In genomic region chr5:109691205-109691965, GRCm38 (mm10) we compare ENCODE assay signal across 7 mouse cellular contexts. TPM values are rescaled to one million over a fixed set of nuclear protein-coding genes. Genes with fewer than 3 reads are reported as not detected.
ATAC-seq and TF ChIP-seq lines count a peak whose summit lies in the region.
"Not testable (repeated sequence)": the region's sequence is repeated elsewhere in the genome, so short reads cannot be mapped to it uniquely, and the experiment has no call there.

No protein-coding gene starts in this region.

- H3K4me1 ChIP-seq in bone marrow macrophage, adult 2 months (ENCODE audit: control insufficient read depth, insufficient read depth, low read length); forebrain, embryonic 12.5 days; heart, embryonic 15.5 days (replicated peaks); intestine, embryonic 16.5 days (ENCODE audit: control insufficient read depth, insufficient read depth, low read length); limb, embryonic 15.5 days; megakaryocyte, embryonic 14.5 days; olfactory bulb, adult 2 months (ENCODE audit: control insufficient read depth, insufficient read depth, low read length): not testable (repeated sequence)

- H3K9me3 ChIP-seq in forebrain, embryonic 12.5 days; heart, embryonic 15.5 days (replicated peaks); intestine, embryonic 16.5 days (ENCODE audit: control insufficient read depth, low read length); limb, embryonic 15.5 days; megakaryocyte, embryonic 14.5 days: not testable (repeated sequence)

- H3K27ac ChIP-seq in bone marrow macrophage, adult 2 months (ENCODE audit: insufficient read depth, low read depth, low read length); forebrain, embryonic 12.5 days; heart, embryonic 15.5 days; intestine, embryonic 16.5 days (ENCODE audit: low read length); limb, embryonic 15.5 days: not testable (repeated sequence)
- peak overlapping the region; percentile 42; the same call in 1 of the 2 replicates for H3K27ac ChIP-seq in olfactory bulb, adult 2 months (ENCODE audit: insufficient read depth, low read depth, low read length)

- H3K36me3 ChIP-seq in forebrain, embryonic 12.5 days (replicated peaks); heart, embryonic 15.5 days; intestine, embryonic 16.5 days (ENCODE audit: control insufficient read depth, insufficient read depth, low read length); limb, embryonic 15.5 days; megakaryocyte, embryonic 14.5 days (replicated peaks; ENCODE audit: low read length): not testable (repeated sequence)

- not testable (repeated sequence) for ATAC-seq in forebrain, embryonic 12.5 days (ENCODE audit: low FRiP score); heart, embryonic 15.5 days (replicated peaks; ENCODE audit: insufficient number of reproducible peaks, insufficient read depth, low FRiP score, low read depth); limb, embryonic 15.5 days (ENCODE audit: insufficient number of reproducible peaks, low FRiP score, low TSS enrichment, low read depth)
- ATAC-seq in intestine, embryonic 16.5 days, result peak; percentile 67

- 60% methylated on average over 5 of the region's 5 CpGs for WGBS in forebrain, embryonic 12.5 days
- 60% methylated on average over 5 of the region's 5 CpGs for WGBS in heart, embryonic 15.5 days
- 53% methylated on average over 5 of the region's 5 CpGs for WGBS in intestine, embryonic 16.5 days
- WGBS in limb, embryonic 15.5 days, result 62% methylated on average over 5 of the region's 5 CpGs
- WGBS in olfactory bulb, adult 2 months, result 64% methylated on average over 5 of the region's 5 CpGs

- not testable (repeated sequence) for TF ChIP-seq CTCF in bone marrow macrophage, adult 2 months (IDR thresholded peaks at IDR 0.05; ENCODE audit: low read depth, low read length); olfactory bulb, adult 2 months (IDR thresholded peaks at IDR 0.05; ENCODE audit: insufficient read depth, low read depth, low read length)

- H3K4me2 ChIP-seq in forebrain, embryonic 12.5 days, result peak overlapping the region; percentile 65
- H3K4me2 ChIP-seq in heart, embryonic 15.5 days, result peak overlapping the region; percentile 87
- 0 out of 2 replicates have a peak overlapping the region, but pooled peaks have one; percentile 27 for H3K4me2 ChIP-seq in intestine, embryonic 16.5 days (ENCODE audit: low read depth, low read length)
- peak overlapping the region; percentile 72 for H3K4me2 ChIP-seq in limb, embryonic 15.5 days

- H3K4me3 ChIP-seq in bone marrow macrophage, adult 2 months (ENCODE audit: insufficient read depth, low read length), result peak overlapping the region; percentile 90
- H3K4me3 ChIP-seq in forebrain, embryonic 12.5 days (replicated peaks), result peak overlapping the region; percentile 58
- H3K4me3 ChIP-seq in heart, embryonic 15.5 days, result peak overlapping the region; percentile 73
- peak overlapping the region; percentile 71 for H3K4me3 ChIP-seq in intestine, embryonic 16.5 days (ENCODE audit: low read length)
- H3K4me3 ChIP-seq in limb, embryonic 15.5 days, result peak overlapping the region; percentile 62
- H3K4me3 ChIP-seq in megakaryocyte, embryonic 14.5 days (replicated peaks), result peak overlapping the region; percentile 91
- peak overlapping the region; percentile 89 for H3K4me3 ChIP-seq in olfactory bulb, adult 2 months (ENCODE audit: insufficient read depth, low read depth, low read length)

- not testable (repeated sequence) for H3K27me3 ChIP-seq in forebrain, embryonic 12.5 days; heart, embryonic 15.5 days; intestine, embryonic 16.5 days (replicated peaks; ENCODE audit: control insufficient read depth, insufficient read depth, low read length); limb, embryonic 15.5 days; megakaryocyte, embryonic 14.5 days (replicated peaks)

- not testable (repeated sequence) for TF ChIP-seq POLR2A in bone marrow macrophage, adult 2 months (IDR thresholded peaks at IDR 0.05; ENCODE audit: borderline replicate concordance, low read depth, low read length); olfactory bulb, adult 2 months (IDR thresholded peaks at IDR 0.05; ENCODE audit: insufficient read depth, low read depth, low read length)

- not testable (repeated sequence) for H3K9ac ChIP-seq in forebrain, embryonic 12.5 days; heart, embryonic 15.5 days; limb, embryonic 15.5 days
- peak overlapping the region; percentile 74 for H3K9ac ChIP-seq in intestine, embryonic 16.5 days (ENCODE audit: low read depth, low read length)

RNA-seq across cellular contexts. Expression of gene 5430403G16Rik, which starts 0.5 kb away (rescaled TPM):
- 2.7 and 3.7 TPM in 2 replicates for polyA plus RNA-seq in bone marrow macrophage, adult 2 months (2012; ENCODE audit: insufficient read depth, insufficient read length, missing spikeins)
- 2.2 and 2.6 TPM in 2 replicates for polyA plus RNA-seq in forebrain, embryonic 12.5 days (2016; fragmentation: Nextera tagmentation; extraction: Ambion mirVana)
- polyA plus RNA-seq in heart, embryonic 15.5 days (2015; fragmentation: Nextera tagmentation; extraction: Ambion mirVana), result 0.78 and 1.1 TPM in 2 replicates
- polyA plus RNA-seq in intestine, embryonic 16.5 days (2015; fragmentation: Nextera tagmentation; extraction: Ambion mirVana), result 2.6 and 3.0 TPM in 2 replicates
- 1.8 and 2.4 TPM in 2 replicates for polyA plus RNA-seq in limb, embryonic 15.5 days (2015; fragmentation: Nextera tagmentation; extraction: Ambion mirVana)
- polyA plus RNA-seq in megakaryocyte, embryonic 14.5 days (2012; ENCODE audit: insufficient read depth, low replicate concordance), result not detected in 2 replicates
- polyA plus RNA-seq in olfactory bulb, adult 2 months (2012; ENCODE audit: insufficient read depth, insufficient read length, low replicate concordance, missing spikeins), result not detected in 2 replicates

Comparison
In these comparisons a context has a peak if more than half of its experiments do, and no peak if none do; other contexts are left out.
1. H3K4me2 ChIP-seq: peak in every context shown above with its lines; median percentile 87 in heart, embryonic 15.5 days; 72 in limb, embryonic 15.5 days; 65 in forebrain, embryonic 12.5 days; 27 in intestine, embryonic 16.5 days.